In genomic region chr19:29251191-29251957, GRCm38 (mm10) we compare ENCODE assay signal across 8 mouse cellular contexts. TPM values are rescaled to one million over a fixed set of nuclear protein-coding genes. Genes with fewer than 3 reads are reported as not detected.
DNase-seq lines count a peak whose midpoint lies in the region; ATAC-seq and TF ChIP-seq lines count a peak whose summit lies in the region.

Jak2 (plus strand) TSS chr19:29251828.

- peak; percentile 92 for DNase-seq in layer of hippocampus, adult 11-12 months (ENCODE audit: low spot score)
- DNase-seq in layer of hippocampus, adult 9-10 months (ENCODE audit: low spot score) = no peak
- DNase-seq in embryonic facial prominence, embryonic 10.5 days (ENCODE audit: low spot score) = peak; percentile 95
- no peak for DNase-seq in gonadal fat pad, adult 2 months (ENCODE audit: low read depth)
- peak; percentile 91 for DNase-seq in limb, embryonic 11.5 days (ENCODE audit: low spot score)

- TF ChIP-seq CTCF in intestine, postnatal 0 days (IDR thresholded peaks at IDR 0.05; ENCODE audit: low read depth) = peak; percentile 72
- peak; percentile 20; the same call in 1 of the 2 replicates for TF ChIP-seq CTCF in small intestine, adult 2 months (IDR thresholded peaks at IDR 0.05; ENCODE audit: extremely low read depth, insufficient read length, insufficient replicate concordance, low read depth, low read length)

- H3K9me3 ChIP-seq in embryonic facial prominence, embryonic 10.5 days = no peaks in the 10 kb centered on the region
- H3K9me3 ChIP-seq in intestine, postnatal 0 days (ENCODE audit: control insufficient read depth) = no peaks in the 10 kb centered on the region
- no peaks in the 10 kb centered on the region for H3K9me3 ChIP-seq in limb, embryonic 11.5 days (ENCODE audit: control insufficient read depth, low read length)
- no peaks in the 10 kb centered on the region; the same call in 1 of the 2 replicates for H3K9me3 ChIP-seq in midbrain, embryonic 13.5 days

- peak; percentile 95 for ATAC-seq in intestine, postnatal 0 days
- peak; percentile 94 for ATAC-seq in limb, embryonic 11.5 days (ENCODE audit: insufficient number of reproducible peaks, low FRiP score, low TSS enrichment, low read depth)
- ATAC-seq in midbrain, embryonic 13.5 days = peak; percentile 96

- H3K27me3 ChIP-seq in embryonic facial prominence, embryonic 10.5 days (replicated peaks; ENCODE audit: low read depth, poor library complexity, severe bottlenecking) = peaks cover 11% of the 10 kb centered on the region; the same call in 1 of the 2 replicates
- no peaks in the 10 kb centered on the region for H3K27me3 ChIP-seq in intestine, postnatal 0 days (replicated peaks; ENCODE audit: control insufficient read depth, insufficient read depth, low read length)
- no peaks in the 10 kb centered on the region for H3K27me3 ChIP-seq in limb, embryonic 11.5 days (ENCODE audit: control insufficient read depth, insufficient read depth, low read length)
- H3K27me3 ChIP-seq in midbrain, embryonic 13.5 days = no peaks in the 10 kb centered on the region
- H3K27me3 ChIP-seq in small intestine, adult 2 months (ENCODE audit: control insufficient read depth, insufficient read depth, low read length) = no peaks in the 10 kb centered on the region

- TF ChIP-seq POLR2A in small intestine, adult 2 months (IDR thresholded peaks at IDR 0.05; ENCODE audit: low read depth, low read length) = peak; percentile 67; the same call in 1 of the 2 replicates

- WGBS in embryonic facial prominence, embryonic 10.5 days = under 1% methylated on average over 113 of the region's 114 CpGs
- WGBS in intestine, postnatal 0 days = under 1% methylated on average over 107 of the region's 114 CpGs
- WGBS in limb, embryonic 11.5 days = under 1% methylated on average over 71 of the region's 114 CpGs
- under 1% methylated on average over 78 of the region's 114 CpGs for WGBS in midbrain, embryonic 13.5 days
- WGBS in small intestine, adult 2 months = under 1% methylated on average over 85 of the region's 114 CpGs

- H3K9ac ChIP-seq in intestine, postnatal 0 days (ENCODE audit: low read depth, low read length) = peak within 1 kb of the TSS; percentile 91
- peak within 1 kb of the TSS; percentile 93 for H3K9ac ChIP-seq in limb, embryonic 11.5 days (ENCODE audit: low read length)
- H3K9ac ChIP-seq in midbrain, embryonic 13.5 days (replicated peaks) = peak within 1 kb of the TSS; percentile 98

- no peaks in the 10 kb centered on the region for H3K36me3 ChIP-seq in embryonic facial prominence, embryonic 10.5 days (replicated peaks)
- H3K36me3 ChIP-seq in intestine, postnatal 0 days (ENCODE audit: control insufficient read depth, insufficient read depth) = no peaks in the 10 kb centered on the region
- H3K36me3 ChIP-seq in limb, embryonic 11.5 days (ENCODE audit: control insufficient read depth, insufficient read depth, low read length) = no peaks in the 10 kb centered on the region
- H3K36me3 ChIP-seq in midbrain, embryonic 13.5 days = 0 out of 2 replicates have a peak, but pooled peaks cover 2% of the 10 kb centered on the region
- peaks cover 2% of the 10 kb centered on the region; the same call in 1 of the 2 replicates for H3K36me3 ChIP-seq in small intestine, adult 2 months (ENCODE audit: control insufficient read depth, insufficient read depth, low read length)

- H3K27ac ChIP-seq in embryonic facial prominence, embryonic 10.5 days (replicated peaks) = peak within 1 kb of the TSS; percentile 95
- H3K27ac ChIP-seq in intestine, postnatal 0 days (ENCODE audit: low read depth, low read length) = peak within 1 kb of the TSS; percentile 99
- peak within 1 kb of the TSS; percentile 92 for H3K27ac ChIP-seq in limb, embryonic 11.5 days (replicated peaks; ENCODE audit: low read depth, low read length)
- peak within 1 kb of the TSS; percentile 97 for H3K27ac ChIP-seq in midbrain, embryonic 13.5 days
- H3K27ac ChIP-seq in small intestine, adult 2 months (ENCODE audit: insufficient read depth, low read depth, low read length) = peak within 1 kb of the TSS; percentile 100

- peak within 1 kb of the TSS; percentile 90 for H3K4me3 ChIP-seq in embryonic facial prominence, embryonic 10.5 days
- peak within 1 kb of the TSS; percentile 87 for H3K4me3 ChIP-seq in intestine, postnatal 0 days (ENCODE audit: low read depth, low read length)
- H3K4me3 ChIP-seq in limb, embryonic 11.5 days (ENCODE audit: low read depth, low read length) = peak within 1 kb of the TSS; percentile 74
- H3K4me3 ChIP-seq in midbrain, embryonic 13.5 days (replicated peaks) = peak within 1 kb of the TSS; percentile 92
- H3K4me3 ChIP-seq in small intestine, adult 2 months (ENCODE audit: low read depth, low read length) = peak within 1 kb of the TSS; percentile 100

- peaks cover 45% of the 10 kb centered on the region for H3K4me1 ChIP-seq in embryonic facial prominence, embryonic 10.5 days
- 0 out of 2 replicates have a peak, but pooled peaks cover 4% of the 10 kb centered on the region for H3K4me1 ChIP-seq in intestine, postnatal 0 days (replicated peaks; ENCODE audit: control insufficient read depth, insufficient read depth, low read length)
- H3K4me1 ChIP-seq in limb, embryonic 11.5 days (ENCODE audit: control insufficient read depth, insufficient read depth, low read length) = peaks cover 2% of the 10 kb centered on the region; the same call in 1 of the 2 replicates
- H3K4me1 ChIP-seq in midbrain, embryonic 13.5 days (replicated peaks) = peaks cover 71% of the 10 kb centered on the region
- H3K4me1 ChIP-seq in small intestine, adult 2 months (ENCODE audit: control insufficient read depth, insufficient read depth, insufficient read length, low read length) = peaks cover 12% of the 10 kb centered on the region; the same call in 1 of the 2 replicates

- peak within 1 kb of the TSS; percentile 70 for H3K4me2 ChIP-seq in intestine, postnatal 0 days (replicated peaks; ENCODE audit: low read depth)
- peak within 1 kb of the TSS; percentile 74 for H3K4me2 ChIP-seq in limb, embryonic 11.5 days (ENCODE audit: low read depth, severe bottlenecking)
- peak within 1 kb of the TSS; percentile 79 for H3K4me2 ChIP-seq in midbrain, embryonic 13.5 days (replicated peaks)

RNA-seq across cellular contexts. Expression of gene Jak2, which starts in this region (rescaled TPM):
- 6.7 and 6.9 TPM in 2 replicates for polyA plus RNA-seq in embryonic facial prominence, embryonic 10.5 days (2016; fragmentation: Nextera tagmentation; extraction: Ambion mirVana)
- 11.7 and 13.4 TPM in 2 replicates for polyA plus RNA-seq in gonadal fat pad, adult 2 months (2012; rRNA removed)
- polyA plus RNA-seq in intestine, postnatal 0 days (2015; fragmentation: Nextera tagmentation; extraction: Ambion mirVana) = 11.2 and 11.7 TPM in 2 replicates
- polyA plus RNA-seq in limb, embryonic 11.5 days (2014; fragmentation: Nextera tagmentation; extraction: Ambion mirVana) = 11.4 and 11.6 TPM in 2 replicates
- polyA plus RNA-seq in midbrain, embryonic 13.5 days (2015; fragmentation: Nextera tagmentation; extraction: Ambion mirVana) = 13.4 and 14.6 TPM in 2 replicates
- polyA plus RNA-seq in small intestine, adult 2 months (2012; rRNA removed) = 4.0 and 14.5 TPM in 2 replicates

Comparison
In these comparisons a context has a peak if more than half of its experiments do, and no peak if none do; other contexts are left out.
1. DNase-seq: peak in layer of hippocampus, adult 11-12 months (single experiment), embryonic facial prominence, embryonic 10.5 days (single experiment) and limb, embryonic 11.5 days (single experiment); none in layer of hippocampus, adult 9-10 months (single experiment) and gonadal fat pad, adult 2 months (single experiment).
2. Peak in every context shown above with its lines, with median percentiles within 50 percentile points of each other: H3K27ac ChIP-seq, H3K4me3 ChIP-seq, ATAC-seq, H3K4me2 ChIP-seq and H3K9ac ChIP-seq.